Mouse (Mus musculus) hindbrain, embryonic 13.5 days (tissue): ENCODE measurements around the gene Olfr430. TPM values are rescaled to one million over a fixed set of nuclear protein-coding genes. Genes with fewer than 3 reads are reported as not detected.
"Not testable (repeated sequence)": the region's sequence is repeated elsewhere in the genome, so short reads cannot be mapped to it uniquely, and the experiment has no call there.

Experiments
- ATAC-seq: fragments of 200-750 bp; cut with Nextera tagmentation; 2 replicates; pipeline ENCODE4 v1.8.0; 2017; ENCODE audit warnings: moderate TSS enrichment; ENCODE audit not compliant: low FRiP score
- H3K27ac ChIP-seq: fragments of 300-500 bp; sonication (generic); 2 replicates; pipeline ENCODE4 v1.5.1; 2015; ENCODE audit warnings: inconsistent platforms, mild to moderate bottlenecking, moderate library complexity
- H3K27me3 ChIP-seq: fragments of 300-500 bp; sonication (generic); 2 replicates; pipeline ENCODE4 v1.6.1; 2015; ENCODE audit warnings: mild to moderate bottlenecking, inconsistent platforms
- H3K36me3 ChIP-seq: fragments of 300-500 bp; sonication (generic); 2 replicates; pipeline ENCODE4 v1.6.1; 2015; ENCODE audit warnings: mild to moderate bottlenecking, inconsistent platforms
- H3K4me1 ChIP-seq: fragments of 300-500 bp; sonication (generic); replicated peaks from 2 replicates; pipeline ENCODE4 v1.6.1; 2015; ENCODE audit warnings: inconsistent platforms
- H3K4me2 ChIP-seq: fragments of 300-500 bp; sonication (generic); 2 replicates; pipeline ENCODE4 v1.6.1; 2015; ENCODE audit warnings: inconsistent platforms, mild to moderate bottlenecking, moderate library complexity
- H3K4me3 ChIP-seq: fragments of 300-500 bp; sonication (generic); 2 replicates; pipeline ENCODE4 v1.5.1; 2015; ENCODE audit warnings: mild to moderate bottlenecking, inconsistent platforms
- H3K9ac ChIP-seq: fragments of 300-500 bp; sonication (generic); 2 replicates; pipeline ENCODE4 v1.6.1; 2015; ENCODE audit warnings: mild to moderate bottlenecking, inconsistent platforms
- H3K9me3 ChIP-seq: fragments of 300-500 bp; sonication (generic); 2 replicates; pipeline ENCODE4 v1.6.1; 2016; ENCODE audit warnings: inconsistent platforms
- WGBS: fragments of 180-500 bp; shearing (Covaris S2); methylation state at CpG from one replicate; pipeline ENCODE4 v1.1.7; 2015; 5-methylcytosine and 5-hydroxymethylcytosine counted together
- polyA plus RNA-seq: library from polyadenylated mRNA; unstranded; fragments of >200 nt; fragmentation: Nextera tagmentation; extraction: Ambion mirVana; gene quantifications from 2 replicates; pipeline ENCODE4 v1.2.1, GENCODE M21; 2015

Gene Olfr430
- not detected in 2 replicates for polyA plus RNA-seq

DNA sequence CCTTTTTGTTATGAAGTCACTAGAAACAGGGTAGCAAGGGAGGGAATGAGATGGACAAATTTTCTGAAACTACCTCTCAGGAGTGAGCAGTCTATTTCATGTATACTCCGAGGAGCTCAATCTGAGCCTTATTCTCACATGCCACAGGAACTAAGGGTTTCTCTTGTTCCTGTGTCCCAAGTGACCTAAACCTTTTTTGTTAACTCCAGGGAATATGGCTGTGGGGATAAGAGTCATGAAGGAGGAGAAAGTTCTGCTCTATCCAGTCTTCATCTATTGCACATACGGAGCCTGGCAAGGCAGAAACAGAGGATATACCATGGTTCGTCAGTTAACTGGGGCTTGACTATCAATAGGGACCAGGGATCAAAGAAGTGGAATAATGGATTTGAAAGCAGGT is at the start of gene Olfr430:
Olfr430 (plus strand) TSS at position 301 of the 400 bp plus-strand sequence.
- Histone ChIP-seq H3K9ac (no peak within 1 kb of the TSS), H3K4me1 (no peaks in the 10 kb centered on the region), H3K9me3 (no peaks in the 10 kb centered on the region), H3K4me3 (no peak within 1 kb of the TSS), H3K27me3 (no peaks in the 10 kb centered on the region), H3K27ac (no peak within 1 kb of the TSS), H3K4me2 (no peak within 1 kb of the TSS), H3K36me3 (no peaks in the 10 kb centered on the region)
- WGBS: 92% methylated on average over 3 of the region's 3 CpGs
- ATAC-seq: no peak

DNA sequence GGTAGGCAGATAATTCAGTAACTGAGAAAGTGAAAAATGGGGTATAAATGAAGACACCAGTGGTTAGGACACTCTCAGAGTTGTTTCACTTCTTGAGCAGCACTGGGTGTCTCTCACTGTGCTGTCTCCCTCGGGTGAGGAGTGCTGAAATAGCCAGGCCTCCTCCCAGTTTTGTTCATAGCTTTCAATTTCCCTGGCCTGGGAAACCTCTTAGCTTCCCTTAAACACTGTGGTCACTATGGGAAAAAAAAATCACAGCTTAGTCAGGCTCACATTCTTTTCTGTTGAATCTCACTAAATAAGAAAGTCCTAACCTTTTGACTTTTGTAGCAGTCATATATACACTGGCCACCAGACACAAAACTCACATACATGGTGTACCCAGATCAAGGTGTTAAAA is 34.7 kb upstream of the Olfr430 start, which contains the start of gene Ifi205:
Ifi205 (minus strand) TSS at position 113 of the 400 bp plus-strand sequence.
- no peak for ATAC-seq
- 70% methylated on average over 1 of the region's 1 CpGs for WGBS

DNA sequence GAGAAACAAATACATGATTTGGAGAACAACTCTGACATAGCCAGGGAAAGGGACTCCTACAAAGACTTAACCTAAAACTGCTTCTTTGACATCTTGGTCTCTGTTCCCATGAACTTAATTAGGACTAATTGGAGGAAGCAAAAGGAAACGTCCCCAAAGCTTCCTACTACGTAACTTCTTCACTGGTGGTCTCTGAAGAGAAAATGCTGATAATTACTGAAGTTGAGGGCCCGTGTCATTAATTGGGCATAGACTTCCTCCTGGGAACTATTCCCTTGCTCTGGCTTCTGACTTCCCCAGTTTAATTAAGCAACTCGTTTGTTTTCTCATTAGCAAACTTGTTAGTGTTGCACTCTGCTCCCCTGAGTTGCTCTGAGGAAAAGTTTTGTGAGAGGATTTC is 30.6 kb upstream of the Olfr430 start:
- no peak overlapping the region for H3K4me2 ChIP-seq
- H3K27me3 ChIP-seq: no peaks in the 10 kb centered on the region
- H3K4me3 ChIP-seq: no peak overlapping the region
- no peak overlapping the region for H3K27ac ChIP-seq
- no peak for ATAC-seq
- H3K9ac ChIP-seq: no peak overlapping the region
- H3K4me1 ChIP-seq: no peaks in the 10 kb centered on the region
- WGBS: 77% methylated on average over 4 of the region's 4 CpGs
- no peaks in the 10 kb centered on the region for H3K36me3 ChIP-seq
- H3K9me3 ChIP-seq: no peaks in the 10 kb centered on the region

More for the DNA sequence above, 34.7 kb upstream of the Olfr430 start, which contains the start of gene Ifi205:
- Histone ChIP-seq H3K4me3 (no peak within 1 kb of the TSS), H3K27me3 (no peaks in the 10 kb centered on the region), H3K36me3 (no peaks in the 10 kb centered on the region), H3K4me1 (no peaks in the 10 kb centered on the region), H3K9ac (no peak within 1 kb of the TSS), H3K9me3 (no peaks in the 10 kb centered on the region), H3K27ac (no peak within 1 kb of the TSS), H3K4me2 (no peak within 1 kb of the TSS)

DNA sequence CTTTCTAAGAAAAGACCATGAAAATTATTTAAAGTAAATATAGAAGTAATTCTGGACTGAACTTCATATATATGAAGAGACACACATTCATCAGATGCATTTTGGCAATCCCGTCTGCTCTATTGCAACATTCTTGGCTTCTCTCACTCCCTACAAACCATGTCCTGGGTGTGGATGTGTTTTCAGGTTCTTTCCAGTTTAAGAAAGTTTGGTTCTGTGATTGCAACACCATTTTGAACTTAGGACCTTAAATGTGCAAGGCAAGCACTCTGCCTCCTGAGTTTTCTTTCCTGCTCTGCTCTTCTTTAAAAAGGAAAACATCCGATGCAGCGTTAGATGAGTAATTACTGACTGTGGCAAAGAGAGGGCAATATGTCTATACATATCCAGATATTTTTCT is 27.9 kb upstream of the Olfr430 start:
- Histone ChIP-seq H3K9me3 (no peaks in the 10 kb centered on the region), H3K27ac (no peak overlapping the region), H3K4me3 (no peak overlapping the region), H3K4me1 (no peaks in the 10 kb centered on the region), H3K9ac (no peak overlapping the region), H3K27me3 (no peaks in the 10 kb centered on the region), H3K36me3 (no peaks in the 10 kb centered on the region), H3K4me2 (no peak overlapping the region)
- 85% methylated on average over 3 of the region's 3 CpGs for WGBS
- no peak for ATAC-seq

DNA sequence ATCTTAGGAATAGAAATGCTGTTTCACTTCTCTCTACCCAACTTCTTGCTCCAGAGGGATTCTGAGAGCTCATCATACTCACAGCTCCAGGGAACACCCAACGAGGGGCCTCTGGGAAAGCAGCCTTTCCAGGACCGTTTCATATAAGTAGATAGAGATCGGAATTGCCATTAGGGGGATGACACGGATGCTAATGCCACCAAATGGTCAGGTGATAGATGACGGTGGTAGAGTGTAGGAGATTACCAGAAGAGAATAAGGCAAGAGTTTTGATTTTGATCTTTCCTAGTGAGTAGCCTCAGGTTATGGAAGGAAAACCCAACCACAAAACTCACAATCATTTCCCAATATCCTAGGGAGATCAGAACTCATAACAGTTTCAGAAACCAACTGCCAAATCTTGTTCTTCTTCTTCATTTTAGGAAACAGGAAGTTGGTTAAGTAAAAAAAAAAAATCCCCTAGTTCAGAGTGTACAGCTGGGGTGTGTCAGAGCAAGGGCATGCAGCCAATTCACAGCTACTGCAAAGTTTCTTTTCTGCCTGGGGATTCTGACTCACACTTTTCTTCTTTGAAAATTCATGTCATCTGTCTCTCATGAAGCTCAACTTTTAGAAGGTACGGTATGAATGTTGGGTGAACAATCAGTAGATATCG is 25.8 kb upstream of the Olfr430 start, which contains the start of gene Olfr433:
Olfr433 (plus strand) TSS at position 183 of the 655 bp plus-strand sequence.
- Histone ChIP-seq H3K4me2 (no peak within 1 kb of the TSS), H3K9me3 (no peaks in the 10 kb centered on the region), H3K36me3 (no peaks in the 10 kb centered on the region), H3K9ac (no peak within 1 kb of the TSS), H3K4me3 (no peak within 1 kb of the TSS), H3K27ac (no peak within 1 kb of the TSS), H3K27me3 (no peaks in the 10 kb centered on the region), H3K4me1 (no peaks in the 10 kb centered on the region)
- WGBS: 85% methylated on average over 7 of the region's 7 CpGs
- ATAC-seq: no peak

DNA sequence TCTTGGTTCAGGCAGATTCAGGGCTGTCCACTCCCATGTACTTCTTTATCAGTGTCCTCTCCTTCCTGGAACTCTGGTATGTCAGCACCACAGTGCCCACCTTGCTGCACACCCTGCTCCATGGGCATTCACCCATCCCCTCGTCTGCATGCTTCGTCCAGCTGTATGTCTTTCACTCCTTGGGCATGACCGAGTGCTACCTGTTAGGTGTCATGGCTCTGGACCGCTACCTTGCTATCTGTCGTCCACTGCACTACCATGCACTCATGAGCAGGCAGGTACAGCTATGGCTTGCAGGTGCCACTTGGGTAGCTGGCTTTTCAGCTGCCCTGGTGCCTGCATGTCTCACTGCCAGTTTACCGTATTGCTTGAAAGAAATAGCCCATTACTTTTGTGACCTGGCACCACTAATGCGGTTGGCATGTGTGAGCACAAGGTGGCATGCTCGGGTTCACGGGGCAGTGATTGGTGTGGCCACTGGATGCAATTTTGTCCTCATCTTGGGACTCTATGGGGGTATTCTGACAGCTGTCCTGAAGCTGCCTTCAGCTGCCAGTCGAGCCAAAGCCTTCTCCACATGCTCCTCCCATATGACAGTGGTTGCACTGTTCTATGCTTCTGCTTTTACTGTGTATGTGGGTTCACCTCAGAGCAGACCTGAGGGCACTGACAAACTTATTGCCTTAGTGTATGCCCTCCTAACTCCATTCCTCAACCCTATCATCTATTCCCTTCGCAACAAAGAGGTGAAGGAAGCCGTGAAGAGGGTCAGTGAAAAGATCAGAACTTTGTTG is 24.1 kb upstream of the Olfr430 start:
- H3K4me1 ChIP-seq, H3K4me2 ChIP-seq, H3K27ac ChIP-seq, H3K27me3 ChIP-seq, H3K36me3 ChIP-seq, H3K9me3 ChIP-seq, H3K9ac ChIP-seq, ATAC-seq, H3K4me3 ChIP-seq: not testable (repeated sequence)
- 91% methylated on average over 12 of the region's 12 CpGs for WGBS

DNA sequence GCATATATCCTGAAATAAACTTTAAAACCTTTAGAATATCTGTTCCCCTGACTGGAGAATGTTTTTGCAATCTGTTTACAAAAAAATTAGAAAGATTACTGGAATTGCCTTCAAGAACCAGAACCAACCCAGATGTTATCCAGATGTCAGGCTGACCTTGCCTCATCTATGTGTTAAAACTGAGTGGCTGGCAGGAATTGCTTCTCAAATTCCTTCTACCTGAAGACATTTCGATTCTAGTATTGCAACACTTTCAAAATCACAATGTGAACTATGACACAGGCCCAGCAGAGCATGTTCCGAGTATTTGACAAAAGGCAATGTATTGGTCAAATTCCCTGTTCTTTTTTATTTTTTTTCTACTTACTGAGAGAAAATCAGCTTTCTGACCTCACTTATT is 22.0 kb upstream of the Olfr430 start:
- Histone ChIP-seq H3K4me3 (no peak overlapping the region), H3K9me3 (no peaks in the 10 kb centered on the region), H3K36me3 (no peaks in the 10 kb centered on the region), H3K9ac (no peak overlapping the region), H3K27me3 (no peaks in the 10 kb centered on the region), H3K4me2 (no peak overlapping the region), H3K4me1 (no peaks in the 10 kb centered on the region), H3K27ac (no peak overlapping the region)
- ATAC-seq: no peak
- WGBS: 86% methylated on average over 2 of the region's 2 CpGs

DNA sequence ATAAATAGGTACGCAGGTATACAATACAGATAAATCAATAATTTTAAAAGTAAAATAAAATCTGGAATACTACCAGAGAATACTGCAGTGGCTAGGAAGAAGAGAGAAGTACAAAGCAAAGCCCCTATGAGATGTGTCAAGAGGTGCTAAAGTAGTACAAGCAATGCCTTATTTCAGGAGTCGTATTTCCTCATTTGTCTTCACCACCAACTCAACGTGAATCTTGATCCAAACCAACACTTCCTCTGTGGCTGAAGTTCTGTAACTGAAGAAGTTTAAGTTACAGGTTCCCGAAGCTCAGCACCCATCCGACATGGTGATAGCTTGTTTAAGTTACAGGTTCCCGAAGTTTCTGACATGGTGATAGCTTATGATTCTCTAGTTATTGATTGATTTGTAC is 18.2 kb upstream of the Olfr430 start:
- not testable (repeated sequence) for H3K9me3 ChIP-seq
- WGBS: 90% methylated on average over 6 of the region's 6 CpGs

DNA sequence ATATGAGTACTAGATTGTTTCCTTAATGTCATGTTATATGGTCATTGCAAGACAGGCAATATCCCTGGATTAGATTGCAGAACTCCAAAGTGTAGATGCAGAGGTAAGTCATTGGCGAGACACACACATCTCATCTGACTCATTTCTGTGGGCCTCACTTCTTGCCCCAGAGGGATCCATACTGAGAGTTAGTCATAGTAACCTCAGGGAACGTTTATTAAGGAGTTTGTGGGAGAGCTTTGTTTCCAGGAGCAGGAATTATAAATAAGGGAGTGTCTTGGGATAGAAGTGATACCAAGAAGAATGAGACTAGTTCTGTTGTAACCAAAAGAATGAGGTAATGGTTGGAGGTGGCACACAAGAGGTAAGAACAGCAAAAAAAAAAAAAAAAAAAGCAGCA is 17.5 kb upstream of the Olfr430 start, which contains the start of gene Olfr432:
Olfr432 (plus strand) TSS at position 313 of the 400 bp plus-strand sequence.
- Histone ChIP-seq H3K36me3 (no peaks in the 10 kb centered on the region), H3K4me3 (no peak within 1 kb of the TSS), H3K27ac (no peak within 1 kb of the TSS), H3K9ac (no peak within 1 kb of the TSS), H3K4me2 (no peak within 1 kb of the TSS), H3K4me1 (no peaks in the 10 kb centered on the region), H3K27me3 (no peaks in the 10 kb centered on the region), H3K9me3 (no peaks in the 10 kb centered on the region)
- 75% methylated on average over 2 of the region's 2 CpGs for WGBS
- ATAC-seq: no peak

More for the DNA sequence above, 18.2 kb upstream of the Olfr430 start:
- not testable (repeated sequence) for H3K36me3 ChIP-seq, H3K27me3 ChIP-seq, ATAC-seq, H3K27ac ChIP-seq, H3K4me1 ChIP-seq, H3K4me2 ChIP-seq, H3K9ac ChIP-seq, H3K4me3 ChIP-seq

DNA sequence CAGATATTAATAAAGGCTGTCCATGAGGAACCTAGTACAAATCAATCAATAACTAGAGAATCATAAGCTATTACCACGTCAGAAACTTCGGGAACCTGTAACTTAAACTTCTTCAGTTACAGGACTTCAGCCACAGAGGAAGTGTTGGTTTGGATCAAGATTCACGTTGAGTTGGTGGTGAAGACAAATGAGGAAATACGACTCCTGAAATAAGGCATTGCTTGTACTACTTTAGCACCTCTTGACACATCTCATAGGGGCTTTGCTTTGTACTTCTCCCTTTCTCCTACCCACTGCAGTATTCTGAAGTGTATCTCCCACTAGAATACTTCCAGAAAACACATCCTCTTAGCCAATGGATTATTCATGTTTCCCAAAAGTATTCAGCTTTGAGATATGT is 17.0 kb upstream of the Olfr430 start:
- ATAC-seq, H3K4me3 ChIP-seq, H3K27ac ChIP-seq, H3K4me2 ChIP-seq, H3K27me3 ChIP-seq, H3K4me1 ChIP-seq, H3K36me3 ChIP-seq, H3K9ac ChIP-seq, H3K9me3 ChIP-seq: not testable (repeated sequence)
- WGBS: 78% methylated on average over 4 of the region's 4 CpGs

DNA sequence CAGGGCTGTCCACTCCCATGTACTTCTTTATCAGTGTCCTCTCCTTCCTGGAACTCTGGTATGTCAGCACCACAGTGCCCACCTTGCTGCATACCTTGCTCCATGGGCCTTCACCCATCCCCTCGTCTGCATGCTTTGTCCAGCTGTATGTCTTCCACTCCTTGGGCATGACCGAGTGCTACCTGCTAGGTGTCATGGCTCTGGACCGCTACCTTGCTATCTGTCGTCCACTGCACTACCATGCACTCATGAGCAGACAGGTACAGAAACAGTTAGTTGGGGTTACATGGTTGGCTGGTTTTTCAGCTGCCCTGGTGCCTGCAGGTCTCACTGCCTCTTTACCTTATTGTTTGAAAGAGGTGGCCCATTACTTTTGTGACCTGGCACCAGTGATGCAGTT is 15.9 kb upstream of the Olfr430 start:
- Histone ChIP-seq H3K4me3 (no peak overlapping the region), H3K27ac (no peak overlapping the region), H3K4me1 (no peaks in the 10 kb centered on the region), H3K27me3 (no peaks in the 10 kb centered on the region), H3K9ac (no peak overlapping the region), H3K4me2 (no peak overlapping the region), H3K36me3 (no peaks in the 10 kb centered on the region), H3K9me3 (no peaks in the 10 kb centered on the region)
- ATAC-seq: no peak
- WGBS: 91% methylated on average over 4 of the region's 4 CpGs

DNA sequence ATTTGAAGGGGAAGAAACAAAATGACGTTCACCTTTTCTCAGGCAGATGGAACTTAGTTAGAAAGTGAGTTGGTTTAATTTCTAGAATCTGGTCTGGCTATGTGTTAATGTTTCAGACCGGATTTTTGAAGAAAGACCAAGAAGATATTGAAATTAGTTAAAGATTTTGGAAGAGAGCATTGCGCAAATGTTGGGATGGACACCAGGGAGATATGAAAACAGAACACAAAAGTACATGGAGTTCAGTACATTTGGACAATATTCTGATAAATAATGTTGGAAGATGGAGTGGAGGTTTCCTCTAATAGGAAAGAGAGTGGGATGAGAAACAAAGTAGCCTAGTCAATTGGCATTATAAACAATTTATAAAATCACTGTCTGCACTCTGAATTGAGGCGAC is 14.9 kb upstream of the Olfr430 start:
- Histone ChIP-seq H3K4me3 (no peak overlapping the region), H3K4me1 (no peaks in the 10 kb centered on the region), H3K9me3 (no peaks in the 10 kb centered on the region), H3K27ac (no peak overlapping the region), H3K27me3 (no peaks in the 10 kb centered on the region), H3K36me3 (no peaks in the 10 kb centered on the region), H3K4me2 (no peak overlapping the region), H3K9ac (no peak overlapping the region)
- ATAC-seq: no peak
- WGBS: 89% methylated on average over 4 of the region's 4 CpGs
